Mouse (Mus musculus): ENCODE measurements at regions not wholly inside any gene's neighbourhood (a gene's known extent, or its start where the extent isn't known, plus 50 kb on each side); places are given as distances from the start of the nearest gene placed in this dataset.
A peak's percentile ranks its signal among the peaks of the same experiment; 100 is the strongest.

DNA sequence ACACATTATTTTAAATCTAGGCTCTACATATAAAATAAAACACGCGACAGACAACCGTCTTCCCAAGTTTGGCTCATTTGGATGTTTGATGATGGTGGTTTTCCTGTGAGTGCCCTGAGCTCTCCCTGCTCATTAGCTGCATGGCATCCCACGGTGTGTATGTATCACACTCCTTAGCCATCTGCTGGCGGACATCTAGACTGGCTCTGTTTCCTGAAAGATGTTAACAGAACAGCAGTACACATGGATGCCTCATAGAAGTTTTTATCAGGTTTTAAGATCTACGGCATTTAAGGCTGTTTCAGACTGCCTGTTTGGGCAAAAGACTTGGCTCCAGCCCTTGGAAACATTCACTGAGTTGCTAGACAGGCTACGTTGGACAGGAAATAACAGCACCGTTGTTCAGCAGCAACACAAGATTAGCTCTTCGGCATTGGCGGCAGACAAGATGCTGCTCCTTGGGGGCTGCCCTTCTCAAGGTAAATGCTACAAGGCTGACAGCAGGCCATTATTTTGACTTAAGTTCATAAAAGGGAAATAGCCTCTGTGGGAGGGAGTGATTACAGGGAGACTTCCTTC is 61.5 kb upstream of the Tmem150c start:
- ATAC-seq (replicated peaks in 1 of 2; ENCODE audit: insufficient read depth in 1 of 2, low FRiP score in 2 of 2, low TSS enrichment in 1 of 2, low read depth in 1 of 2, poor library complexity in 2 of 2, severe bottlenecking in 2 of 2) = peak; percentile 4 to 23; a peak in 1 of 4 replicates

GRCm38 (mm10) chr5:100220320-100220719 is 60.7 kb upstream of the Tmem150c start:
- no peak for ATAC-seq (replicated peaks in 1 of 2; ENCODE audit: insufficient read depth in 1 of 2, low FRiP score in 2 of 2, low TSS enrichment in 1 of 2, low read depth in 1 of 2, poor library complexity in 2 of 2, severe bottlenecking in 2 of 2)

GRCm38 (mm10) chr5:100218256-100218851 is 58.7 kb upstream of the Tmem150c start:
- ATAC-seq (replicated peaks in 1 of 2; ENCODE audit: insufficient read depth in 1 of 2, low FRiP score in 2 of 2, low TSS enrichment in 1 of 2, low read depth in 1 of 2, poor library complexity in 2 of 2, severe bottlenecking in 2 of 2) = no peak

DNA sequence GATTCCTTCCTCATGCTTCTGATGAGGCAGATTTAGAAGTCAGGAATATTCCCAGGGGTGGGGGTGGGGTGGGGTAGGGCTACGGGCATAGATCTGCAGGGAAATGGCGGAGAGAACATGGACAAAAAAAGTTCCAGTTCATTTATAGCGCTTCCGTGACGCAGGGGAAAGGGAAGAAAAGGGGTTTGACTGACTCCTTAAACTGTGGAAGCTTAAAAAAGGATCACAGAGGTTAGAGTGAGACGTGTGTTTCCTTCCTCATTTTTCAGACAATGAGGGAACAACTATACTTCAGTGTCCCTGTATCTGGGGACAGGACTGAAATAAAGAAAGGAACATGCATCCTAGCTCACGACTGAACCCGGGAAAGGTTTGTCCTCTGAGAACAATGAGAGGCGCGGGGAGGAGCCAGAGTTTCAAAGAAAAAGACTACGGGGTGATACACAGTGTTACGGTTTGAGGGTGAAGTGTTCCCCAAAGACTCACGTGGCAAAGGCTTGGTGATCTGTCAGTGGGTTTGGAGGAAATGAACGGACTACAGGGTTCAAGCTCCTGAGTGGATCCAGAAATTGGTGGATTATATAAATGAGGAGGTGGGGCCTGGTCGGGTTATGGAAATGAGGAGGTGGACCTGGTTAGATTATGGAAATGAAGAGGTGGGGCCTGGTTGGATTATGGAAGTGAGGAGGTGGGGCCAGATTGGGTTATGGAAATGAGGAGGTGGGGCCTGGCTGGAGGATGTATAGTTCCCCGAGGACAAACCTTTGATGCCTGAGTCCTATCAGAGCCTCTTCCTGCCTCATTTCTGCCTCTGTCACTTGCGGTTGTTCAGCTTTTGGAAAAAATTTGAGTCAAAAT is 57.8 kb upstream of the Tmem150c start:
- ATAC-seq (replicated peaks in 1 of 2; ENCODE audit: insufficient read depth in 1 of 2, low FRiP score in 2 of 2, low TSS enrichment in 1 of 2, low read depth in 1 of 2, poor library complexity in 2 of 2, severe bottlenecking in 2 of 2) = peak; percentile 57 to 58

- no peak for ATAC-seq (replicated peaks in 1 of 2; ENCODE audit: insufficient read depth in 1 of 2, low FRiP score in 2 of 2, low TSS enrichment in 1 of 2, low read depth in 1 of 2, poor library complexity in 2 of 2, severe bottlenecking in 2 of 2)
Observed at GRCm38 (mm10) chr5:100213901-100214300, 54.3 kb upstream of the Tmem150c start.

DNA sequence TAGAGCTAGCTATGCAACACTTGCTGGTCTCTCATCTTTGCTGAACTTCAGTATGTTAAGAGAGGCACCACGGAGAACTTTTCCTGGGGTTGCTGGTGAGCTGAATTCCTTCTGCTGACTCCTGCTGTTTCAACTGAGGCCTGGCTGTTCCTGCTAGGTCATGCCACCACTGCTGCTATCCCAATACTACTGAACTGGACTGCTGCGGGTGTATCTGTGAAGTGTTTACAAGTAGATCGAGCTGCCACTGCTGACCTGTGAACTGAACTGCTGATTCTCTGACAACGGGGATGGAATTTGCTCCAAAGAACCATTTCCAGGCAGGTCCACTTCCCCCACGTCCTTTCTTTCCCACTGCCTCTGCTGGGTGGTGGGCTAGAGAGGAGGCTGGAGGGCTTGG is 51.1 kb upstream of the Tmem150c start:
- ATAC-seq (replicated peaks in 1 of 2; ENCODE audit: insufficient read depth in 1 of 2, low FRiP score in 2 of 2, low TSS enrichment in 1 of 2, low read depth in 1 of 2, poor library complexity in 2 of 2, severe bottlenecking in 2 of 2) = no peak
